Mouse (Mus musculus): Measurements from ENCODE around the gene Zfp286.

GRCm38 (mm10) chr11:62732022-62732387 lies 57.3 kb downstream of the Zfp286 start:
- TF ChIP-seq CTCF (IDR thresholded peaks at IDR 0.05; ENCODE audit: control insufficient read depth, insufficient read depth, insufficient replicate concordance, low read depth, low read length) (no peak), POLR2A (IDR thresholded peaks at IDR 0.05; ENCODE audit: control insufficient read depth, low read depth, low read length) (no peak)
